Mouse (Mus musculus): ENCODE results near the gene Wdr62. TPM values are rescaled to one million over a fixed set of nuclear protein-coding genes. Genes with fewer than 3 reads are reported as not detected.
"Not testable (repeated sequence)": the region's sequence is repeated elsewhere in the genome, so short reads cannot be mapped to it uniquely, and the experiment has no call there.

Wdr62 gene
- polyA plus RNA-seq, 1 experiment from 2014 or later: 10.4 TPM

GRCm38 (mm10) chr7:30202895-30203690 is 77.1 kb downstream of the Wdr62 start:
- H3K27ac ChIP-seq (replicated peaks; ENCODE audit: low read depth, low read length): no peak overlapping the region
- no peak overlapping the region for H3K4me2 ChIP-seq (ENCODE audit: low read depth, severe bottlenecking)
- no peak for DNase-seq (ENCODE audit: low spot score)
- WGBS: 90% methylated on average over 11 of the region's 11 CpGs
- H3K9ac ChIP-seq (ENCODE audit: low read length): no peak overlapping the region
- H3K27me3 ChIP-seq (ENCODE audit: control insufficient read depth, insufficient read depth, low read length): no peaks in the 10 kb centered on the region
- no peak overlapping the region for H3K4me3 ChIP-seq (ENCODE audit: low read depth, low read length)
- no peaks in the 10 kb centered on the region for H3K36me3 ChIP-seq (ENCODE audit: control insufficient read depth, insufficient read depth, low read length)
- no peaks in the 10 kb centered on the region for H3K4me1 ChIP-seq (ENCODE audit: control insufficient read depth, insufficient read depth, low read length)
- no peak for ATAC-seq (ENCODE audit: insufficient number of reproducible peaks, low FRiP score, low TSS enrichment, low read depth)
- H3K9me3 ChIP-seq (ENCODE audit: control insufficient read depth, low read length): no peaks in the 10 kb centered on the region; the same call in 1 of the 2 replicates

- WGBS: 92% methylated on average over 5 of the region's 5 CpGs
Observed at GRCm38 (mm10) chr7:30200661-30201060, 79.6 kb downstream of the Wdr62 start.

DNA sequence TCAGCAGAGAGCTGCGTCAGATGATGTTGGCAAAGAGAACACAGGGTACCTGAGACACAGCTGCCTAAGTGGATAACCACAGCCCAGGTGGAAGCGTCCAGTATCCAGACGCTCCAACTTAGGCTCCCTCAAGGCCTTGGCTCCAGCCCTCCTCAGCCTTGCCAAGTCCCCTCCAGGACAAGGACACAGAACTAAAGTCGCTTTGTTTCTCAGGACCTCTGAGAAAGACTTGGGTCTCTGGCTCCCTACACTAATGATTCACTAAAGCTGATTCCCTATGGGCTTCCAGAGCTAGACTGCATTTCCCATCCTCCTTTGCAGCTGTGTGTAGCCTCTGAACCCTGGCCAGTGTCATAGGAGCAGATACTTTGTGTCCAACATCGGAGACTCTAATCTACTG is 80.0 kb downstream of the Wdr62 start:
- Histone ChIP-seq H3K4me1 (ENCODE audit: control insufficient read depth, insufficient read depth, low read length) (peaks cover under 1% of the 10 kb centered on the region; the same call in 1 of the 2 replicates), H3K27me3 (ENCODE audit: control insufficient read depth, insufficient read depth, low read length) (no peaks in the 10 kb centered on the region), H3K9ac (ENCODE audit: low read length) (no peak overlapping the region), H3K27ac (replicated peaks; ENCODE audit: low read depth, low read length) (no peak overlapping the region), H3K4me3 (ENCODE audit: low read depth, low read length) (no peak overlapping the region), H3K36me3 (ENCODE audit: control insufficient read depth, insufficient read depth, low read length) (no peaks in the 10 kb centered on the region), H3K9me3 (ENCODE audit: control insufficient read depth, low read length) (peaks cover 2% of the 10 kb centered on the region; the same call in 1 of the 2 replicates), H3K4me2 (ENCODE audit: low read depth, severe bottlenecking) (no peak overlapping the region)
- no peak for DNase-seq (ENCODE audit: low spot score)
- no peak for ATAC-seq (ENCODE audit: insufficient number of reproducible peaks, low FRiP score, low TSS enrichment, low read depth)
- WGBS: 88% methylated on average over 5 of the region's 5 CpGs

More at GRCm38 (mm10) chr7:30200661-30201060, 79.6 kb downstream of the Wdr62 start:
- H3K4me3 ChIP-seq (ENCODE audit: low read depth, low read length); H3K4me2 ChIP-seq (ENCODE audit: low read depth, severe bottlenecking); DNase-seq (ENCODE audit: low spot score); H3K9ac ChIP-seq (ENCODE audit: low read length); H3K4me1 ChIP-seq (ENCODE audit: control insufficient read depth, insufficient read depth, low read length); H3K9me3 ChIP-seq (ENCODE audit: control insufficient read depth, low read length); H3K27me3 ChIP-seq (ENCODE audit: control insufficient read depth, insufficient read depth, low read length); H3K27ac ChIP-seq (replicated peaks; ENCODE audit: low read depth, low read length); ATAC-seq (ENCODE audit: insufficient number of reproducible peaks, low FRiP score, low TSS enrichment, low read depth); H3K36me3 ChIP-seq (ENCODE audit: control insufficient read depth, insufficient read depth, low read length): not testable (repeated sequence)

GRCm38 (mm10) chr7:30199498-30200139 is 80.6 kb downstream of the Wdr62 start:
- WGBS: 73% methylated on average over 18 of the region's 18 CpGs
- no peaks in the 10 kb centered on the region for H3K36me3 ChIP-seq (ENCODE audit: control insufficient read depth, insufficient read depth, low read length)
- H3K27ac ChIP-seq (replicated peaks; ENCODE audit: low read depth, low read length): no peak overlapping the region
- H3K9ac ChIP-seq (ENCODE audit: low read length): no peak overlapping the region
- no peaks in the 10 kb centered on the region for H3K27me3 ChIP-seq (ENCODE audit: control insufficient read depth, insufficient read depth, low read length)
- peaks cover 3% of the 10 kb centered on the region; the same call in 1 of the 2 replicates for H3K4me1 ChIP-seq (ENCODE audit: control insufficient read depth, insufficient read depth, low read length)
- DNase-seq (ENCODE audit: low spot score): no peak
- no peak overlapping the region for H3K4me3 ChIP-seq (ENCODE audit: low read depth, low read length)
- H3K4me2 ChIP-seq (ENCODE audit: low read depth, severe bottlenecking): no peak overlapping the region
- peaks cover 2% of the 10 kb centered on the region; the same call in 1 of the 2 replicates for H3K9me3 ChIP-seq (ENCODE audit: control insufficient read depth, low read length)
- ATAC-seq (ENCODE audit: insufficient number of reproducible peaks, low FRiP score, low TSS enrichment, low read depth): no peak

- DNase-seq (ENCODE audit: low spot score) (peak; percentile 81), ATAC-seq (ENCODE audit: insufficient number of reproducible peaks, low FRiP score, low TSS enrichment, low read depth) (no peak)
- Histone ChIP-seq H3K9ac (ENCODE audit: low read length) (no peak within 1 kb of the TSS), H3K36me3 (ENCODE audit: control insufficient read depth, insufficient read depth, low read length) (no peaks in the 10 kb centered on the region), H3K9me3 (ENCODE audit: control insufficient read depth, low read length) (peaks cover 2% of the 10 kb centered on the region; the same call in 1 of the 2 replicates), H3K27me3 (ENCODE audit: control insufficient read depth, insufficient read depth, low read length) (no peaks in the 10 kb centered on the region), H3K4me1 (ENCODE audit: control insufficient read depth, insufficient read depth, low read length) (peaks cover 3% of the 10 kb centered on the region; the same call in 1 of the 2 replicates), H3K4me3 (ENCODE audit: low read depth, low read length) (no peak within 1 kb of the TSS), H3K4me2 (ENCODE audit: low read depth, severe bottlenecking) (peak within 1 kb of the TSS; percentile 22; the same call in 1 of the 2 replicates), H3K27ac (replicated peaks; ENCODE audit: low read depth, low read length) (0 out of 2 replicates have a peak within 1 kb of the TSS, but pooled peaks have one; percentile 61)
- 13% methylated on average over 8 of the region's 8 CpGs for WGBS
Observed at GRCm38 (mm10) chr7:30198481-30198971, 81.7 kb downstream of the Wdr62 start, which contains the start of gene Capns1. Gene Capns1 (minus strand): TSS chr7:30198811.

DNA sequence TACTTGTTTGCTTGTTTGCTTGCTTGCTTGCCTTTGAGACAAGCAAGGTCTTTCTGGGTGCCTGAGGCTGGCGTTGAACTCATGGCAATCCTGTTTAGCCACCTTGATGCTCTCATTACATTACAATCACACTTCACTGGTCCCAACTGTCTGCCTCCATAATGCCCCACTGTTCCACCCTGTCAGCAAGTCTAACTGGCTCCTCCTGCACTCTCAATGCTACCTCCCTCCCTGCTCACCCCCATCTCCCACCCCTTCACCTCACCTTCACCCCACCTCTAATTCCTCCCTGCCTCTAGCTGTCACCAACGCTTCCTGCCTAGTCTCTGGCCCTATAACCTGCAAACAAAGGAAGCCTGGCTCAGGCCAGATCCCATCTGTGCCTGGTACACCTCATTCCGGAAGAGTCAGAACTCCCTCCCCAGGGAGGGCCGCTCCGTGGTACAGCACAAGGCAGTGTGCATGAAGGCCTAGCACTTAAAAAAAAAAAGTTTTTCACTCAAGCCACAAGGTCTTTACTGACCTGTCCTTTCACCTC is 82.6 kb downstream of the Wdr62 start:
- H3K4me1 ChIP-seq (ENCODE audit: control insufficient read depth, insufficient read depth, low read length): peaks cover 10% of the 10 kb centered on the region
- no peaks in the 10 kb centered on the region for H3K36me3 ChIP-seq (ENCODE audit: control insufficient read depth, insufficient read depth, low read length)
- H3K9me3 ChIP-seq (ENCODE audit: control insufficient read depth, low read length): peaks cover 2% of the 10 kb centered on the region; the same call in 1 of the 2 replicates
- H3K27me3 ChIP-seq (ENCODE audit: control insufficient read depth, insufficient read depth, low read length): no peaks in the 10 kb centered on the region
- H3K27ac ChIP-seq (replicated peaks; ENCODE audit: low read depth, low read length): 0 out of 2 replicates have a peak overlapping the region, but pooled peaks have one; percentile 22
- WGBS: 70% methylated on average over 5 of the region's 5 CpGs
- H3K4me2 ChIP-seq (ENCODE audit: low read depth, severe bottlenecking): no peak overlapping the region
- no peak overlapping the region for H3K4me3 ChIP-seq (ENCODE audit: low read depth, low read length)
- no peak overlapping the region for H3K9ac ChIP-seq (ENCODE audit: low read length)
- DNase-seq (ENCODE audit: low spot score) (no peak), ATAC-seq (ENCODE audit: insufficient number of reproducible peaks, low FRiP score, low TSS enrichment, low read depth) (no peak)

- Histone ChIP-seq H3K27me3 (ENCODE audit: control insufficient read depth, insufficient read depth, low read length) (no peaks in the 10 kb centered on the region), H3K4me2 (ENCODE audit: low read depth, severe bottlenecking) (no peak overlapping the region), H3K4me3 (ENCODE audit: low read depth, low read length) (no peak overlapping the region), H3K9ac (ENCODE audit: low read length) (no peak overlapping the region), H3K36me3 (ENCODE audit: control insufficient read depth, insufficient read depth, low read length) (peaks cover 1% of the 10 kb centered on the region; the same call in 1 of the 2 replicates), H3K4me1 (ENCODE audit: control insufficient read depth, insufficient read depth, low read length) (peaks cover 10% of the 10 kb centered on the region), H3K9me3 (ENCODE audit: control insufficient read depth, low read length) (peaks cover 2% of the 10 kb centered on the region; the same call in 1 of the 2 replicates), H3K27ac (replicated peaks; ENCODE audit: low read depth, low read length) (no peak overlapping the region)
- 76% methylated on average over 6 of the region's 6 CpGs for WGBS
- DNase-seq (ENCODE audit: low spot score): no peak
- ATAC-seq (ENCODE audit: insufficient number of reproducible peaks, low FRiP score, low TSS enrichment, low read depth): no peak
Observed at GRCm38 (mm10) chr7:30196171-30196570, 84.0 kb downstream of the Wdr62 start.

- no peak overlapping the region for H3K4me3 ChIP-seq (ENCODE audit: low read depth, low read length)
- no peak overlapping the region for H3K9ac ChIP-seq (ENCODE audit: low read length)
- peaks cover 4% of the 10 kb centered on the region for H3K36me3 ChIP-seq (ENCODE audit: control insufficient read depth, insufficient read depth, low read length)
- H3K4me2 ChIP-seq (ENCODE audit: low read depth, severe bottlenecking): peak overlapping the region; percentile 78; the same call in 1 of the 2 replicates
- no peaks in the 10 kb centered on the region for H3K27me3 ChIP-seq (ENCODE audit: control insufficient read depth, insufficient read depth, low read length)
- no peak for ATAC-seq (ENCODE audit: insufficient number of reproducible peaks, low FRiP score, low TSS enrichment, low read depth)
- DNase-seq (ENCODE audit: low spot score): no peak
- H3K27ac ChIP-seq (replicated peaks; ENCODE audit: low read depth, low read length): no peak overlapping the region
- H3K4me1 ChIP-seq (ENCODE audit: control insufficient read depth, insufficient read depth, low read length): peaks cover 10% of the 10 kb centered on the region
- WGBS: 65% methylated on average over 6 of the region's 6 CpGs
- peaks cover 2% of the 10 kb centered on the region; the same call in 1 of the 2 replicates for H3K9me3 ChIP-seq (ENCODE audit: control insufficient read depth, low read length)
Observed at GRCm38 (mm10) chr7:30195461-30195860, 84.8 kb downstream of the Wdr62 start.
